Mouse (Mus musculus) thymus, adult 2 months (tissue): Measurements from ENCODE around the gene Oas1g. TPM values are rescaled to one million over a fixed set of nuclear protein-coding genes. Genes with fewer than 3 reads are reported as not detected.
"Not testable (repeated sequence)": the region's sequence is repeated elsewhere in the genome, so short reads cannot be mapped to it uniquely, and the experiment has no call there.

Experiments
- DNase-seq: peaks from one replicate; pipeline ENCODE4 v3.0.0; 2021
- H3K27ac ChIP-seq: fragments of 200-500 bp; 2 replicates; pipeline ENCODE4 v1.5.1; 2012; ENCODE audit warnings: low read length, control low read depth; ENCODE audit not compliant: control insufficient read depth, insufficient read depth
- H3K27me3 ChIP-seq: fragments of 200-500 bp; 2 replicates; pipeline ENCODE4 v1.6.1; 2012; ENCODE audit warnings: mild to moderate bottlenecking, low read length, moderate library complexity, mixed read lengths; ENCODE audit not compliant: control insufficient read depth, insufficient read depth
- H3K36me3 ChIP-seq: fragments of 200-500 bp; 2 replicates; pipeline ENCODE4 v1.6.1; 2012; ENCODE audit warnings: mild to moderate bottlenecking, low read length, moderate library complexity; ENCODE audit not compliant: control insufficient read depth, insufficient read depth
- H3K4me1 ChIP-seq: fragments of 200-500 bp; replicated peaks from 2 replicates; pipeline ENCODE4 v1.6.1; 2012; ENCODE audit warnings: low read length; ENCODE audit not compliant: control insufficient read depth, insufficient read depth
- H3K4me3 ChIP-seq: fragments of 200-500 bp; 2 replicates; pipeline ENCODE4 v1.5.1; 2012; ENCODE audit warnings: mild to moderate bottlenecking, low read length, control low read depth, moderate library complexity; ENCODE audit not compliant: control insufficient read depth, insufficient read depth
- CTCF ChIP-seq: fragments of 200-500 bp; IDR thresholded peaks from 2 replicates; pipeline ENCODE4 v1.5.1; 2012; ENCODE audit warnings: mild to moderate bottlenecking, control low read depth, low read length, moderate library complexity, borderline replicate concordance; ENCODE audit not compliant: control insufficient read depth, poor library complexity, insufficient read depth; ENCODE audit errors: extremely low read depth
- POLR2A ChIP-seq: fragments of 200-500 bp; IDR thresholded peaks from 2 replicates; pipeline ENCODE4 v1.6.1; 2012; ENCODE audit warnings: mild to moderate bottlenecking, low read length, control low read depth, moderate library complexity; ENCODE audit not compliant: control insufficient read depth, poor library complexity, insufficient read depth; ENCODE audit errors: extremely low read depth
- WGBS: fragments of 180-500 bp; shearing (Covaris S2); methylation state at CpG from one replicate; pipeline ENCODE4 v1.1.7; 2018; 5-methylcytosine and 5-hydroxymethylcytosine counted together
- polyA plus RNA-seq: library from polyadenylated mRNA; depleted of rRNA; stranded (reverse); fragments of >200 nt; gene quantifications from 2 replicates; pipeline ENCODE4 v1.2.3, GENCODE M21; 2012

The Oas1g gene
- polyA plus RNA-seq, 1 experiment: 10.2 TPM

DNA sequence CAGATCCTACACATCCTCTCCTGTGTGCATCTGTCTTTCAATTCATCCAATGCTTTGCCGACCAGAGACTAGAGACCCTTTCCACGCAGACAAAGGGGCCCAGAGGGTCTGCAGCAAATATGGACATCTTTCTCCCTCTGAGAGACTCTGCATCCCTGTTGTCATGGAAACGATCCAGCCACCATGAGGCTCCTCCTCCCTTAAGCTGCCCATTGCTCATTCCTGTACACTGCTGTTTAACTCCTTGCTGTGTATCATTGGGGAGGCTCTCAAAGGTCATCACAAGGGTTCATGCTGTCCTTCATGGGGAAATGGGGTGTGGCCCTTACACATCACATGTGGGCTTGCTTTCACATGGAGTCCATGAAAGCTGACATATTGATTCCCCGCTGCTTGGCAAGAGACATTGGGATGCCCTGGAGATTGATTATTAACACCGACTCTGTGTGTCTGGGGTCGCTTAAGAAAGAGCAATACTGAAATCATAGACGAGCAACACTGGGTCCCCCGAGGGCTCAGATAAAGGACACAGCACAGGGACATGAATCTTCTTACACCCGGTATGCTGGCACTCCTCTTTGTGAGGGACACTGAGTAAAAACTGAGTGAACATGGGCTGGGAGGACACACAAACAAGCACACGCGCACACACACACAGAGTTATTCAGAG, 8.0 kb upstream of the Oas1g start:
- TF ChIP-seq POLR2A (no peak), CTCF (no peak)
- H3K36me3 ChIP-seq: no peaks in the 10 kb centered on the region
- no peaks in the 10 kb centered on the region for H3K4me1 ChIP-seq
- no peak for DNase-seq
- H3K27me3 ChIP-seq: no peaks in the 10 kb centered on the region
- H3K4me3 ChIP-seq: no peak overlapping the region
- no peak overlapping the region for H3K27ac ChIP-seq
- WGBS: 95% methylated on average over 11 of the region's 11 CpGs

GRCm38 (mm10) chr5:120894692-120895091, 7.3 kb upstream of the Oas1g start:
- not testable (repeated sequence) for H3K36me3 ChIP-seq, H3K27me3 ChIP-seq, H3K27ac ChIP-seq, H3K4me3 ChIP-seq, DNase-seq, H3K4me1 ChIP-seq
- 83% methylated on average over 2 of the region's 2 CpGs for WGBS

DNA sequence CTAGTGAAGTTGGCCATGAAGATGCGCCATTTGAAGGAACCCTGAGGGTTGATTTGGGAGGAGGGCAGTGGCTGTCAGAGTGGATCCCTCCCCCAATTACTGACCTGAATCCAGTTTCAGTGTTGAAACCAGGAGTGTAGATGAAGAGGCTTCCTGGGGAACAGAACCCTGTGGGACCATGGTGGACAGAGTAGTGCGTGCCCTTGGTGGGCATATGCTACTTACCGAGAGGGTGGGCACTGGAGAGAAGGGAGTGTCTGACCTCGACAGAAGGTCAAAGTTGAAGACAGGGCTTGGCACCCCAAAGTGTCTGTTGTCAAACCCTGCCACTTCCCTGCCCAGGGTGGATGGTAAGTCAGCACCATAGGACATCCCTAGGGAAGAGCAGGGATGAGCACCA, 6.5 kb upstream of the Oas1g start:
- 99% methylated on average over 4 of the region's 4 CpGs for WGBS
- H3K36me3 ChIP-seq, H3K27ac ChIP-seq, DNase-seq, H3K4me3 ChIP-seq, H3K4me1 ChIP-seq, H3K27me3 ChIP-seq: not testable (repeated sequence)

- no peaks in the 10 kb centered on the region for H3K4me1 ChIP-seq
- 95% methylated on average over 2 of the region's 2 CpGs for WGBS
- no peaks in the 10 kb centered on the region for H3K27me3 ChIP-seq
- no peak for TF ChIP-seq POLR2A
- TF ChIP-seq CTCF: no peak
- DNase-seq: no peak
- no peak overlapping the region for H3K4me3 ChIP-seq
- no peaks in the 10 kb centered on the region for H3K36me3 ChIP-seq
- no peak overlapping the region for H3K27ac ChIP-seq
Measured at GRCm38 (mm10) chr5:120892243-120892660, 4.8 kb upstream of the Oas1g start.

DNA sequence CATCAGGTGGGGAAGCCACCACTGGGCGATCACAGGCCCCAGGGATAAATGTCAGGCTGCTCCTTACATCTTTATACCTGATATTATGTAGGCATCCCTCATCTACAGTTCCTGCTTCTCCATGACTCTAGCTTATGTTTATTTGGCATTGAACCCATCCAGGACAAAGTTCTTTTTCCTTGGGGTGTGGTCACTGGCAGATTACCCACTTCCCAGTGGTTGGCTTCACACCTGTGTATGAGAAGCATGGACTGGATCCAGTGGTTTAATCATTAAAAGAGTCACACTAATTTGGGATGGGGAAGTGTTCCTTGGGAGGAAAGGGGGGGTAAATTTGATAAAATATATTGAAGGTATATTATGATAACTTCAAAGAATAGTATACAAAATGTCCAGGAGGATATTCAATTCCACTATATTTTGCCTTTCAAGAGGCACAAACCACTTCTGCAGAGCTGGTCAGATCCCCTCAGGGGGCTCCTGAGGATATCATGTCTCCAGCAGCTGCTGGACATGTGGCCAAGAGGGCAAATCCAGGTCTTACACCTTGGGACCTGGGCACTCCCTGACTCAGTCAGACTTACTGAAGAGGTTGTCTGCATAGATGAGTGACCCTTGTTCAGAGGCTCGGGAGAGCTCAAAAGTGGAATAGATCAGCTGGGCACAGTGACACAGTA, 4.3 kb upstream of the Oas1g start:
- H3K27me3 ChIP-seq, H3K4me1 ChIP-seq, DNase-seq, H3K27ac ChIP-seq, H3K36me3 ChIP-seq, H3K4me3 ChIP-seq: not testable (repeated sequence)
- 98% methylated on average over 2 of the region's 2 CpGs for WGBS

DNA sequence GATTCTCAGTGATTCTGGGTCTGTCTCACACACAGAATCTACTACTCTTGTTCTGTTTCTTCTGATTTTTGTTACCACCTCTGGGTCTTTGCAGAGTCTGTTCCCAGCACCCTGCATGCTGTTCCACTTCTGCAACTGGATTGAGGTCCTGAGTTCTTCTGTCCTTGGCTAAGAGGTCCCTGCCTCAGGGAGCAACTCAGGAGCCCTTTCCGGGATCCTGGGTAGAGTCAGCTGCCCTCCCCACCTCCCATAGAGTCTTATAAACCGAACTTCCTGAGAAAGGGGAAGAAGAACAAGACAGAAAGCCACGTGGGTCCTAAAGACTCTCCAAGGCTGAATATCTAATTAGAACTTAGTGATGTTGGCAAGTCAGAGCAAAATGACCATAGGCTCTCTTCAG, 3.6 kb upstream of the Oas1g start:
- no peak overlapping the region for H3K4me3 ChIP-seq
- no peak for TF ChIP-seq POLR2A
- no peak for TF ChIP-seq CTCF
- WGBS: 6% methylated on average over 3 of the region's 3 CpGs
- no peaks in the 10 kb centered on the region for H3K4me1 ChIP-seq
- no peaks in the 10 kb centered on the region for H3K36me3 ChIP-seq
- no peaks in the 10 kb centered on the region for H3K27me3 ChIP-seq
- no peak overlapping the region for H3K27ac ChIP-seq
- DNase-seq: no peak

GRCm38 (mm10) chr5:120890026-120890425, 2.6 kb upstream of the Oas1g start:
- Histone ChIP-seq H3K36me3 (no peaks in the 10 kb centered on the region), H3K4me3 (no peak overlapping the region), H3K27ac (no peak overlapping the region), H3K27me3 (no peaks in the 10 kb centered on the region), H3K4me1 (no peaks in the 10 kb centered on the region)
- DNase-seq: no peak
- 96% methylated on average over 2 of the region's 2 CpGs for WGBS
- TF ChIP-seq CTCF (no peak), POLR2A (no peak)

GRCm38 (mm10) chr5:120888294-120888815, 942 bp upstream of the Oas1g start:
- not testable (repeated sequence) for H3K27me3 ChIP-seq, H3K4me1 ChIP-seq, DNase-seq, H3K4me3 ChIP-seq, H3K36me3 ChIP-seq, H3K27ac ChIP-seq
- 54% methylated on average over 4 of the region's 4 CpGs for WGBS
